Mouse (Mus musculus): Measurements from ENCODE around the gene Fgl2. TPM values are rescaled to one million over a fixed set of nuclear protein-coding genes. Genes with fewer than 3 reads are reported as not detected.

Gene Fgl2
- polyA plus RNA-seq, 1 experiment, result 3.2 TPM

DNA sequence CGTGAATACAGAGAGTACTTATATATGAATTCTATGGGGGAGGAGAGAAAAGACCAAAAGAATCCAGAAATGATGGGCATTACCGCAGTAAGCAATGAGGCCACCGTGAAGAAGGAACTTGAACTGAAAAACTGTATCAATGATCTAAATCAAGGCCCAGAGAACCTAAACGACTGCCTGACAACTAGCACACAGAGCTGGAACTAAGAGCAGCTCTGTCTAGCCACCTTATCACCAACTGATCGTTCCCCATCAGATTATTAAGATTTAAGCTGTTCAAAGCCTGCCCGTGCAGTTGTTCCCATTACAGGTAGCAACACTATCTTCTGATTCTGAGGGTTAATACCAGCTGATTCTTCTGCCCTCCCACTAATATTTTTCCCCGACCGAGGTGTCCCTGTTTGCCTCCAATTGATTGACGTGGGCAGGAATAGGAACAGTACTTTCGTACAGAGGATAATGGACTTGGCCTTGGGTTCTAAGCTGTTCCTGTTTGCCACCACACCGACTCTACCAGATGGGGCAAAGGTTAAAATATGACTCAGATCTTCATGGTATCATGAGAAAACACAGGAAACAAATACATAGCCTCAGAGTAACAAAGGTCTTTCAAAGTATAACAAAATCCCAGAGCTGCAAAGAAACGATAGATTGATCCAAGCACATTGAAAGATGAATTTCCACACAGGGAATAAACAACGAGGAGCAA is 12.0 kb downstream of the Fgl2 start:
- H3K27ac ChIP-seq (ENCODE audit: insufficient read depth, low read depth, low read length), result no peak overlapping the region

GRCm38 (mm10) chr5:21384976-21385375 is 12.5 kb downstream of the Fgl2 start:
- 91% methylated on average over 9 of the region's 9 CpGs for WGBS
- H3K36me3 ChIP-seq (ENCODE audit: control insufficient read depth, insufficient read depth, low read length), result no peaks in the 10 kb centered on the region
- TF ChIP-seq POLR2A (IDR thresholded peaks at IDR 0.05; ENCODE audit: low read depth, low read length), result no peak
- no peak for TF ChIP-seq CTCF (conservative IDR thresholded peaks at IDR 0.05; ENCODE audit: insufficient read depth, insufficient read length, low read depth, low read length)
- no peaks in the 10 kb centered on the region for H3K27me3 ChIP-seq (replicated peaks; ENCODE audit: control insufficient read depth, insufficient read depth, low read length)
- no peaks in the 10 kb centered on the region for H3K4me1 ChIP-seq (ENCODE audit: control insufficient read depth, insufficient read depth, low read length)
- no peak overlapping the region for H3K27ac ChIP-seq (ENCODE audit: insufficient read depth, low read depth, low read length)
- H3K4me3 ChIP-seq (ENCODE audit: insufficient read depth, low read depth, low read length), result no peak overlapping the region
- no peak for DNase-seq

More for the DNA sequence above, 12.0 kb downstream of the Fgl2 start:
- WGBS, result 74% methylated on average over 13 of the region's 13 CpGs
- no peak overlapping the region for H3K4me3 ChIP-seq (ENCODE audit: insufficient read depth, low read depth, low read length)
- no peaks in the 10 kb centered on the region for H3K4me1 ChIP-seq (ENCODE audit: control insufficient read depth, insufficient read depth, low read length)
- DNase-seq, result no peak
- H3K36me3 ChIP-seq (ENCODE audit: control insufficient read depth, insufficient read depth, low read length), result no peaks in the 10 kb centered on the region
- H3K27me3 ChIP-seq (replicated peaks; ENCODE audit: control insufficient read depth, insufficient read depth, low read length), result no peaks in the 10 kb centered on the region
- TF ChIP-seq CTCF (conservative IDR thresholded peaks at IDR 0.05; ENCODE audit: insufficient read depth, insufficient read length, low read depth, low read length) (no peak), POLR2A (IDR thresholded peaks at IDR 0.05; ENCODE audit: low read depth, low read length) (no peak)

DNA sequence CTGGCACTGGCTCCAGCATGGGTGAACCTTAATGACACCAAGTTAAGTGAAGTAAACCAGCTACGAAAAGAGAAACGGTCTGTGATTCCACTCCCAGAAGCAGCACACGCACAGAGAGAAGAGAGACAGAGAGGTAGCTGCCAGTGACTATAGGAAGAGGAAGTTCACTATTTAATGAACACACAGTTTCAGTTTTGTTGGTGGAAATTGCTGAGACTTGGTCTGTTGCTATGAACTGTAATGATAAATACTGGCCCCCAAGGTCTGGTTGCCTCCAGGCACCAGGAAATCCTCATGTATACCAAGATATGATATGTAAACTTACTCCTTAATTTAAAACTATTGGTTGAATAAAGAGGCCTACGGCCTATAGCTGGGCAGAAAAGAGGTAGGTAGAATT is 14.0 kb downstream of the Fgl2 start:
- no peaks in the 10 kb centered on the region for H3K36me3 ChIP-seq (ENCODE audit: control insufficient read depth, insufficient read depth, low read length)
- peaks cover 3% of the 10 kb centered on the region; the same call in 1 of the 2 replicates for H3K4me1 ChIP-seq (ENCODE audit: control insufficient read depth, insufficient read depth, low read length)
- no peak overlapping the region for H3K4me3 ChIP-seq (ENCODE audit: insufficient read depth, low read depth, low read length)
- WGBS, result 78% methylated on average over 4 of the region's 4 CpGs
- H3K27ac ChIP-seq (ENCODE audit: insufficient read depth, low read depth, low read length), result no peak overlapping the region
- no peak for TF ChIP-seq POLR2A (IDR thresholded peaks at IDR 0.05; ENCODE audit: low read depth, low read length)
- TF ChIP-seq CTCF (conservative IDR thresholded peaks at IDR 0.05; ENCODE audit: insufficient read depth, insufficient read length, low read depth, low read length), result no peak
- DNase-seq, result no peak
- H3K27me3 ChIP-seq (replicated peaks; ENCODE audit: control insufficient read depth, insufficient read depth, low read length), result no peaks in the 10 kb centered on the region

DNA sequence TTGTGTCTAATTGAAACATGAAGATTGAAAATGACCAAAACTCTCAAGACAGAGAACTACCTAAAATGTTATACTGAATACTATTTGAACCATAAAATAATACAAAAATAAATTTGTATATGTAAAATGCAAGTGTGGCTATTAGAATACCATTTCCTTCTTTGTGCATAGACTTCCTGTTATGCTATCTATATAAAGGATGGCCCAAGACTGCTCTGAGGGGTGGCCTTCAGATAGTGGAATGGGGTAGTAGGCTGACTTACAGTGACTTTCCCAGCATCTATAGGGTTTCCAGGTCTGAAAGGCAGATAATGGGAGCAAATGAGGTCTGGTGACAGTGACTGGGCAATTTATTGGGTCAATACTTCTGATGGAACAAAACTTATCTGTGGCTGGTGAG is 14.9 kb downstream of the Fgl2 start:
- no peaks in the 10 kb centered on the region for H3K27me3 ChIP-seq (replicated peaks; ENCODE audit: control insufficient read depth, insufficient read depth, low read length)
- no peak for TF ChIP-seq CTCF (conservative IDR thresholded peaks at IDR 0.05; ENCODE audit: insufficient read depth, insufficient read length, low read depth, low read length)
- peaks cover 6% of the 10 kb centered on the region; the same call in 1 of the 2 replicates for H3K4me1 ChIP-seq (ENCODE audit: control insufficient read depth, insufficient read depth, low read length)
- H3K4me3 ChIP-seq (ENCODE audit: insufficient read depth, low read depth, low read length), result no peak overlapping the region
- DNase-seq, result no peak
- no peaks in the 10 kb centered on the region for H3K36me3 ChIP-seq (ENCODE audit: control insufficient read depth, insufficient read depth, low read length)
- no peak overlapping the region for H3K27ac ChIP-seq (ENCODE audit: insufficient read depth, low read depth, low read length)

GRCm38 (mm10) chr5:21388855-21389254 is 16.4 kb downstream of the Fgl2 start:
- Histone ChIP-seq H3K27ac (ENCODE audit: insufficient read depth, low read depth, low read length) (no peak overlapping the region), H3K36me3 (ENCODE audit: control insufficient read depth, insufficient read depth, low read length) (no peaks in the 10 kb centered on the region), H3K27me3 (replicated peaks; ENCODE audit: control insufficient read depth, insufficient read depth, low read length) (no peaks in the 10 kb centered on the region), H3K4me3 (ENCODE audit: insufficient read depth, low read depth, low read length) (no peak overlapping the region), H3K4me1 (ENCODE audit: control insufficient read depth, insufficient read depth, low read length) (peaks cover 7% of the 10 kb centered on the region; the same call in 1 of the 2 replicates)
- DNase-seq, result no peak
- no peak for TF ChIP-seq CTCF (conservative IDR thresholded peaks at IDR 0.05; ENCODE audit: insufficient read depth, insufficient read length, low read depth, low read length)
- TF ChIP-seq POLR2A (IDR thresholded peaks at IDR 0.05; ENCODE audit: low read depth, low read length), result no peak
- WGBS, result 90% methylated on average over 4 of the region's 4 CpGs

GRCm38 (mm10) chr5:21391616-21392384 is 19.4 kb downstream of the Fgl2 start:
- no peaks in the 10 kb centered on the region for H3K36me3 ChIP-seq (ENCODE audit: control insufficient read depth, insufficient read depth, low read length)
- peak; percentile 92 for DNase-seq
- no peaks in the 10 kb centered on the region for H3K27me3 ChIP-seq (replicated peaks; ENCODE audit: control insufficient read depth, insufficient read depth, low read length)
- peak overlapping the region; percentile 82 for H3K27ac ChIP-seq (ENCODE audit: insufficient read depth, low read depth, low read length)
- TF ChIP-seq POLR2A (IDR thresholded peaks at IDR 0.05; ENCODE audit: low read depth, low read length) (no peak), CTCF (conservative IDR thresholded peaks at IDR 0.05; ENCODE audit: insufficient read depth, insufficient read length, low read depth, low read length) (no peak)
- no peak overlapping the region for H3K4me3 ChIP-seq (ENCODE audit: insufficient read depth, low read depth, low read length)
- H3K4me1 ChIP-seq (ENCODE audit: control insufficient read depth, insufficient read depth, low read length), result peaks cover 7% of the 10 kb centered on the region; the same call in 1 of the 2 replicates
- WGBS, result 26% methylated on average over 12 of the region's 13 CpGs

DNA sequence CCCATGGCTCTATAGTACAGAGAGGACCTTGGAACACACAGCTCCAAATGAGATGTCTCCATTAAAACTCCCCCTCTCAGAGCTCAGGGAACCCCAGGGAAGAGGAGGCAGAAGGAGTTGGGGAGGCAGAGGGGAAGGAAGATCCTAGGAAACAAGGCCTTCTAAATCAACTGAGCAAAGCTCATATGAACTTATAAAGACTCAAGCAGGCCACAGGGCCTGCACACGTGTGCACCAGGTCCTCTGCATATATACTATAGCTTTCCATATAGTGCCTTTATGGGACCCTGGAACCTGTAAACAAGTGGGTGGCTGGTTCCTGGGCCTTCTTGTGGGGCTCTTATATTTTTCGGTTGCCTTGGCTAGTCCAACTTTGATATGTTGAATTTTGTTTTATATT is 22.1 kb downstream of the Fgl2 start:
- no peak for DNase-seq
- Histone ChIP-seq H3K27ac (ENCODE audit: insufficient read depth, low read depth, low read length) (no peak overlapping the region), H3K4me3 (ENCODE audit: insufficient read depth, low read depth, low read length) (no peak overlapping the region), H3K27me3 (replicated peaks; ENCODE audit: control insufficient read depth, insufficient read depth, low read length) (no peaks in the 10 kb centered on the region), H3K36me3 (ENCODE audit: control insufficient read depth, insufficient read depth, low read length) (no peaks in the 10 kb centered on the region), H3K4me1 (ENCODE audit: control insufficient read depth, insufficient read depth, low read length) (peaks cover 7% of the 10 kb centered on the region; the same call in 1 of the 2 replicates)
- TF ChIP-seq POLR2A (IDR thresholded peaks at IDR 0.05; ENCODE audit: low read depth, low read length) (no peak), CTCF (conservative IDR thresholded peaks at IDR 0.05; ENCODE audit: insufficient read depth, insufficient read length, low read depth, low read length) (no peak)
- 88% methylated on average over 2 of the region's 2 CpGs for WGBS
